Mouse (Mus musculus) embryonic facial prominence, embryonic 13.5 days (tissue): ENCODE measurements at regions not wholly inside any gene's neighbourhood (a gene's known extent, or its start where the extent isn't known, plus 50 kb on each side); places are given as distances from the start of the nearest gene placed in this dataset.

Experiments used
- ATAC-seq: fragments of 200-750 bp; cut with Nextera tagmentation; 2 replicates; pipeline ENCODE4 v1.8.0; 2017; ENCODE audit warnings: low read depth; ENCODE audit not compliant: insufficient number of reproducible peaks, insufficient read depth, low FRiP score, low TSS enrichment
- H3K27ac ChIP-seq: fragments of 300-500 bp; sonication (generic); 2 replicates; pipeline ENCODE4 v1.5.1; 2015; ENCODE audit warnings: moderate library complexity, mild to moderate bottlenecking, inconsistent platforms
- H3K27me3 ChIP-seq: fragments of 300-500 bp; sonication (generic); 2 replicates; pipeline ENCODE4 v1.6.1; 2015; ENCODE audit warnings: mild to moderate bottlenecking, inconsistent platforms
- H3K36me3 ChIP-seq: fragments of 300-500 bp; sonication (generic); 2 replicates; pipeline ENCODE4 v1.6.1; 2015; ENCODE audit warnings: mild to moderate bottlenecking, inconsistent platforms
- H3K4me1 ChIP-seq: fragments of 300-500 bp; sonication (generic); 2 replicates; pipeline ENCODE4 v1.6.1; 2015; ENCODE audit warnings: inconsistent platforms
- H3K4me2 ChIP-seq: fragments of 300-500 bp; sonication (generic); 2 replicates; pipeline ENCODE4 v1.6.1; 2015; ENCODE audit warnings: moderate library complexity, mild to moderate bottlenecking, inconsistent platforms
- H3K4me3 ChIP-seq: fragments of 300-500 bp; sonication (generic); 2 replicates; pipeline ENCODE4 v1.5.1; 2015; ENCODE audit warnings: mild to moderate bottlenecking, inconsistent platforms
- H3K9ac ChIP-seq: fragments of 300-500 bp; sonication (generic); 2 replicates; pipeline ENCODE4 v1.6.1; 2015; ENCODE audit warnings: mild to moderate bottlenecking, inconsistent platforms
- H3K9me3 ChIP-seq: fragments of 300-500 bp; sonication (generic); 2 replicates; pipeline ENCODE4 v1.6.1; 2016; ENCODE audit warnings: inconsistent platforms
- WGBS: fragments of 180-500 bp; shearing (Covaris S2); methylation state at CpG from one replicate; pipeline ENCODE4 v1.1.7; 2015; ENCODE audit warnings: mixed read lengths; 5-methylcytosine and 5-hydroxymethylcytosine counted together

DNA sequence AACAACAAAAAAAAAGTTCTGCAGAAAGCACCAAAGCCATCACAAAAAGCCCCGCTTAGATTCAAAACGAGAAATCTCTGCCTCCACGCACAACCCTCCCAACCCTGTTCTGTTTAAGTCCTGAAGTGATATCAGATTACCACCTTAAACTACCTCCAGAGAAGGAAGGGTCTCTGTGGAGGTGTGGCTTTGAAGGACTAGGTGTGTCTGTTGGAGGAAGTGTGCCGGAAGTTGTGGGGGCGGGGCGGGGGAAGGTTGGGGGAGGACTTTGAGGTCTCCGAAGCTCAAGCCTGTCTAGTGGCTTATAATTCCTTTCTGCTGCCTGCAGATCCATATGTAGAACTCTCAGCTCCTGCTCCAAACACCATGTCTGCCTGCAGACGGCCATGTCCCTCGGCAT, 173.6 kb downstream of the Mreg start:
- peak overlapping the region; percentile 19; the same call in 1 of the 2 replicates for H3K4me3 ChIP-seq
- peaks cover 14% of the 10 kb centered on the region for H3K4me1 ChIP-seq
- no peak overlapping the region for H3K27ac ChIP-seq
- no peak for ATAC-seq
- WGBS: 37% methylated on average over 9 of the region's 9 CpGs
- peak overlapping the region; percentile 39 for H3K4me2 ChIP-seq
- no peaks in the 10 kb centered on the region for H3K9me3 ChIP-seq
- no peaks in the 10 kb centered on the region for H3K27me3 ChIP-seq
- H3K36me3 ChIP-seq: no peaks in the 10 kb centered on the region
- no peak overlapping the region for H3K9ac ChIP-seq

GRCm38 (mm10) chr1:72036600-72036999, 175.5 kb downstream of the Mreg start:
- no peak for ATAC-seq
- no peak overlapping the region for H3K4me3 ChIP-seq
- no peaks in the 10 kb centered on the region for H3K36me3 ChIP-seq
- WGBS: 39% methylated on average over 5 of the region's 5 CpGs
- H3K4me2 ChIP-seq: no peak overlapping the region
- no peaks in the 10 kb centered on the region for H3K9me3 ChIP-seq
- no peak overlapping the region for H3K27ac ChIP-seq
- peaks cover 14% of the 10 kb centered on the region for H3K4me1 ChIP-seq
- no peaks in the 10 kb centered on the region for H3K27me3 ChIP-seq
- no peak overlapping the region for H3K9ac ChIP-seq

DNA sequence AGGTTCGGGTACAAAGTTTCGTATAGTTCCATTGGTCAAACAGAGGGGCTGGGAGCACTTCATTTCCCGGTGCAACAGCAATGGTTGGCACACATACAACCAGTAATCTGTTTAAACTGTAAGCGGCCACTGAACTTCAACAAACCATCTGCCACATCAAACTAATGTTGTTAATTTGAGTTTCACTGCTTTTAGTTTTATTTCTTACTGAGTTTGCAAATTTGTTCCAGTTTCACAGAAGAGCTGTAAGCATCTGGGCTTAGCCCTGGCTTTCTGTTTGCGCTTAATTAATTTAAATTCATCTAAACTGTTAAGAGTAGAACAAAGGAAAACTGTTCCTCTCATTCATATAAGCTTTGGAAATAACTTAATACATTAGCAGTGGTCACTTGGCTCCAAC, 176.0 kb downstream of the Mreg start:
- Histone ChIP-seq H3K36me3 (no peaks in the 10 kb centered on the region), H3K4me1 (peaks cover 14% of the 10 kb centered on the region), H3K27ac (0 out of 2 replicates have a peak overlapping the region, but pooled peaks have one; percentile 3), H3K4me3 (no peak overlapping the region), H3K27me3 (no peaks in the 10 kb centered on the region), H3K9me3 (no peaks in the 10 kb centered on the region), H3K4me2 (no peak overlapping the region), H3K9ac (no peak overlapping the region)
- WGBS: 75% methylated on average over 5 of the region's 5 CpGs
- ATAC-seq: no peak

GRCm38 (mm10) chr1:72033941-72034340, 178.2 kb downstream of the Mreg start:
- Histone ChIP-seq H3K4me1 (peaks cover 14% of the 10 kb centered on the region), H3K4me2 (no peak overlapping the region), H3K9me3 (no peaks in the 10 kb centered on the region), H3K27me3 (no peaks in the 10 kb centered on the region), H3K9ac (no peak overlapping the region), H3K36me3 (no peaks in the 10 kb centered on the region), H3K27ac (no peak overlapping the region), H3K4me3 (no peak overlapping the region)
- 72% methylated on average over 2 of the region's 2 CpGs for WGBS
- no peak for ATAC-seq

DNA sequence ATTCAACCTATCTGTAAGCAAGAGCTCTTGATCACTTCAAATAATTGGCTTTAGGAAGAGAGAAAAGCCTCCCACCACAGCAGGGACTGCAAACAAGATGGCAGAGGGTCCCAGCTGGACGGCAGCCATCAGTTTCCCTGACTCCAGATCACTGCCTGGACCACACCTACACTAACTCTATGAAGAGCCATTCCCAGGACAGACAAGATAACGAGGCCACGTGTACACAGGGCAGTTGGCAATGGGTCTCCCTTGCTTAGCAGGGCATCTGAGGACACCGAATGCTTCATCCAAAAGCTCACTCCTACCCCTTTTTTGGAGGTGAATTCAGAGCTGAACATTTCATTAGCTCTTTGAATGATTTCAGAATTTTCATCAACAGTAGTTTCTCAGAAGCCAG, 179.9 kb downstream of the Mreg start:
- ATAC-seq: no peak
- Histone ChIP-seq H3K4me3 (no peak overlapping the region), H3K4me2 (no peak overlapping the region), H3K4me1 (0 out of 2 replicates have a peak, but pooled peaks cover 3% of the 10 kb centered on the region), H3K27ac (no peak overlapping the region), H3K9me3 (no peaks in the 10 kb centered on the region), H3K36me3 (no peaks in the 10 kb centered on the region), H3K27me3 (no peaks in the 10 kb centered on the region), H3K9ac (no peak overlapping the region)
- WGBS: 86% methylated on average over 4 of the region's 4 CpGs

DNA sequence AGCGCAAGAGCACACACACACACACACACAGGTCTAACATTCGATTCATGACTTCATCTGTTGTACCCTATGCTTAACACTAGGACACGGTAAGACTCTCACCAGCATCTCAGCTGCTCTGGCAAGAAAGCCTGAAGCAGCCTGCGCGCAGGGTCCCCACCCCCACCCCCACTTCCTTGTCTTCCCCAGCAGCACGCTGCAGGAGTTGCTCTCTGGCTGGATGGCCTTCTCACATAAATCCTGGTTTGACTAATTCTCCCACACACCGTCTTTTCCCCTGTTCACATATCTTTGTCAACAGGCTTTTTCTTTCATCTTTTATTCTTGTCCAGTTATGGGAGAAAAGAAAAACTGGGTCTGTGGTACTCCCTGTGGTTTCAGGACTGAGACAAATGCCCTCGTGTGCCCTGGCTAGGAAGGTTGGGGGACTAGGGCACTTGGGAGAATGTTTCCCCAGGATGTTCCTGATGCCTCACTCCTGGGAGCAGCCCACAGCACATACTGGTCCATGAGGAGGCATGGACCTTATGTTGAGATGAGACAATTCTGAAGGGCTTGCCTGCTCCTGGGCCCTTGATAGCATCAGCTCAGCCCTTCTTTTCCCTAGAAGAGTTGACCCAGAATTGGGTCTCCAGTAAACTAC, 181.2 kb downstream of the Mreg start:
- no peaks in the 10 kb centered on the region for H3K4me1 ChIP-seq
- ATAC-seq: no peak
- H3K27ac ChIP-seq: no peak overlapping the region
- H3K36me3 ChIP-seq: no peaks in the 10 kb centered on the region
- H3K9ac ChIP-seq: no peak overlapping the region
- no peak overlapping the region for H3K4me2 ChIP-seq
- no peaks in the 10 kb centered on the region for H3K9me3 ChIP-seq
- 60% methylated on average over 8 of the region's 8 CpGs for WGBS
- no peaks in the 10 kb centered on the region for H3K27me3 ChIP-seq
- H3K4me3 ChIP-seq: no peak overlapping the region

DNA sequence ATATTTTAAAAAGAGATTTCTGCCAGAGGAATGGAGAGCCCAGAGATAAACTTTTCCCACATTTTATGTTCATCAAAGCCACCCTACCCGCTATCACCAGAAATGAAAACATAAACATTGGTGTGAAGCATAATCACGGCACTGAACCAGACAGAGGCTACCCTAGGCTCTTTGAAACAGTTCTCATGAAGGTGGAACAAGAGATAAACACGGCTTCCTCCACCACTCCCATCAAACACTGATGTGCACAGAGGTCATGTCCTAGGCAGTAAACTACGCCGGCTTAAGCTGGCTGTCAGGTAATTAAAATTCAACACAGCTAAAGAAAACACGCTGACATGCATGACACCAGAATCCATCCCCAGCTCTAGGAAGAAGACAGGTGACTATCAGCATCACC, 182.5 kb downstream of the Mreg start:
- Histone ChIP-seq H3K4me3 (no peak overlapping the region), H3K27ac (no peak overlapping the region), H3K27me3 (no peaks in the 10 kb centered on the region), H3K36me3 (no peaks in the 10 kb centered on the region), H3K9ac (no peak overlapping the region), H3K9me3 (no peaks in the 10 kb centered on the region), H3K4me2 (no peak overlapping the region), H3K4me1 (no peaks in the 10 kb centered on the region)
- 81% methylated on average over 6 of the region's 6 CpGs for WGBS
- ATAC-seq: no peak

DNA sequence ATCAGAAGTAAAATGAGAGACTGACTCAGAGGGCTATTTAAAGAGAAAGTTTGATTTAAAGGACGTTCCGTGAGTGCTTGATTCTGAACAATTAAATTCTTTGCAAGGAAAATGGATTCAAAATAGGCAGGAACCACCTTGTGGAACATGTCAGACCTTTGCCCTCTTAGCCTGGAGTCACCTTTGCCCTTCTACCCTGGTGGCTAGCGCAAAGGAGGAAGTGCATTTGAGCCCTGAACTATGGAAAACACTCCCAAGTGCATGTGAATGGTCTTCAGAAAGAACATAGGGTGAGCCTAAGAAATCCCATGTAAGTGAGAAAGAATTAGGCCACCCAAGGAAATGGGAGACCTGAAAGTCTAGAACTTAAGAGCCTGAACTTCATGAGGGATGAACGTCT, 185.2 kb downstream of the Mreg start:
- H3K4me2 ChIP-seq: no peak overlapping the region
- H3K9me3 ChIP-seq: no peaks in the 10 kb centered on the region

GRCm38 (mm10) chr1:72022631-72023030, 189.5 kb downstream of the Mreg start:
- H3K27ac ChIP-seq: no peak overlapping the region
- H3K4me1 ChIP-seq: peaks cover 21% of the 10 kb centered on the region
- H3K36me3 ChIP-seq: no peaks in the 10 kb centered on the region
- H3K9me3 ChIP-seq: no peaks in the 10 kb centered on the region
- H3K27me3 ChIP-seq: no peaks in the 10 kb centered on the region
- 89% methylated on average over 3 of the region's 3 CpGs for WGBS
- ATAC-seq: no peak
- H3K9ac ChIP-seq: no peak overlapping the region
- H3K4me3 ChIP-seq: no peak overlapping the region
- H3K4me2 ChIP-seq: no peak overlapping the region

More for the DNA sequence above, 185.2 kb downstream of the Mreg start:
- 80% methylated on average over 4 of the region's 4 CpGs for whole genome bisulfite sequencing
- Histone ChIP-seq H3K27me3 (no peaks in the 10 kb centered on the region), H3K36me3 (no peaks in the 10 kb centered on the region), H3K27ac (no peak overlapping the region), H3K9ac (no peak overlapping the region), H3K4me1 (no peaks in the 10 kb centered on the region), H3K4me3 (no peak overlapping the region)
- no peak for ATAC-seq

GRCm38 (mm10) chr1:72018479-72019222, 193.5 kb downstream of the Mreg start:
- Histone ChIP-seq H3K36me3 (no peaks in the 10 kb centered on the region), H3K9me3 (no peaks in the 10 kb centered on the region), H3K4me3 (no peak overlapping the region), H3K9ac (no peak overlapping the region), H3K27ac (peak overlapping the region; percentile 81), H3K4me1 (peaks cover 30% of the 10 kb centered on the region), H3K4me2 (no peak overlapping the region), H3K27me3 (no peaks in the 10 kb centered on the region)
- peak; percentile 73 for ATAC-seq
- WGBS: 31% methylated on average over 4 of the region's 4 CpGs

- no peak overlapping the region for H3K4me3 ChIP-seq
- peaks cover 30% of the 10 kb centered on the region for H3K4me1 ChIP-seq
- H3K27me3 ChIP-seq: no peaks in the 10 kb centered on the region
- no peak overlapping the region for H3K4me2 ChIP-seq
- ATAC-seq: 0 out of 2 replicates have a peak, but pooled peaks have one; percentile 45
- no peak overlapping the region for H3K9ac ChIP-seq
- H3K9me3 ChIP-seq: no peaks in the 10 kb centered on the region
- H3K36me3 ChIP-seq: no peaks in the 10 kb centered on the region
- WGBS: 54% methylated on average over 1 of the region's 1 CpGs
- peak overlapping the region; percentile 81 for H3K27ac ChIP-seq
These were observed 194.2 kb downstream of the Mreg start for GRCm38 (mm10) chr1:72017814-72018478.

DNA sequence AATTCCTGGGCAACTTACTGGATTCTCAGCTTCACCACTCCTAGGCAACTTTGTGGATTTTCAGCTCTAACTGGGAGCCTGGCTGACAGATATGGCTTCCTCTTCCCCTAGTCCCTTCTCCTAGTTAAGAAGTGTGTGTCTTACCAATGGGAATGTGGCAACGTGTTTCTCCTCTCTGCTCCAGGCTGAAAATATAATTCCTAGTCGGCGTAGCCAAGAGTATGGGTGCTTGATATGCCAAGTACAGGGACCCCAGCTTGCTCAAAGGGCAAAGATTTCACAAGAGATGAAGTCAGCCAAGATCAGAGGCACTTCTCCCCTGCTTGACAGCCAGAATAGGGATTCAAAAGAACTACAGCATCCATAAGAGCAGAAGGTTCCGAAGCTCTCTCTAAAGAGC, 196.6 kb downstream of the Mreg start:
- peaks cover 30% of the 10 kb centered on the region for H3K4me1 ChIP-seq
- no peak for ATAC-seq
- no peaks in the 10 kb centered on the region for H3K27me3 ChIP-seq
- H3K4me3 ChIP-seq: no peak overlapping the region
- WGBS: 89% methylated on average over 4 of the region's 4 CpGs
- H3K36me3 ChIP-seq: no peaks in the 10 kb centered on the region
- no peak overlapping the region for H3K9ac ChIP-seq
- no peak overlapping the region for H3K4me2 ChIP-seq
- no peaks in the 10 kb centered on the region for H3K9me3 ChIP-seq
- no peak overlapping the region for H3K27ac ChIP-seq
